In the genomic region with DNA sequence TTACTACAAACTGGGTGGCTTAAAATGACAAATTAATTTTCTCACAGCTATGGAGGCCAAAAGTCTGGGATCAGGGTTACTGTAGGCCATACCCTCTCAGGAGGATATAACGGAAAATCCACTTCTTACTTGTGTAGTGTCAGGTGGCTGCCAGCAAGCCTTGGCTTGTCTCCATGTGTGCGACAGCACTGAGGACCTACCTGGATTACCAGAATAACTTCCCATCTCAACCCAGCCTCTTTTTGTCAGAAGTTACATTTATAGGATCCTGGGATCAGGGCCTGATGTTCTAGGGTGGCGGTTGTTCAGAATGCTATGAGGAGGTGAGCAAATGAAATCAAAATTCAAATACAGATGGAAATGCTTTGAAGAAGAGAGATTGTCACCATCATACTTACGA, we compare ENCODE assay signal across 16 mouse cellular contexts.
"Had no signal": no experiment of that assay in that cellular context is flagged by ENCODE, and none has a peak within 500 bp of the region (broad histone marks: within the 10 kb centered on the region; RNA-seq: fewer than 3 reads in every experiment).

No protein-coding gene starts in this region.

- H3K4me2 ChIP-seq: neural tube, embryonic 13.5 days; neural tube, embryonic 15.5 days; stomach, embryonic 15.5 days had no signal

- H3K36me3 ChIP-seq: neural tube, embryonic 13.5 days; neural tube, embryonic 15.5 days; stomach, embryonic 15.5 days had no signal

- H3K4me1 ChIP-seq: neural tube, embryonic 13.5 days; stomach, embryonic 15.5 days had no signal

- H3K27me3 ChIP-seq: neural tube, embryonic 13.5 days; neural tube, embryonic 15.5 days; stomach, embryonic 15.5 days had no signal

- H3K27ac ChIP-seq: neural tube, embryonic 13.5 days; neural tube, embryonic 15.5 days; stomach, embryonic 15.5 days; stomach, postnatal 0 days had no signal

- H3K9ac ChIP-seq: neural tube, embryonic 13.5 days; neural tube, embryonic 15.5 days; stomach, embryonic 15.5 days had no signal

- H3K4me3 ChIP-seq: neural tube, embryonic 13.5 days; neural tube, embryonic 15.5 days; stomach, embryonic 15.5 days had no signal

- H3K9me3 ChIP-seq: neural tube, embryonic 13.5 days; neural tube, embryonic 15.5 days; stomach, embryonic 15.5 days had no signal

- DNase-seq: retina, postnatal 1 day; right cerebral cortex, adult 18-20 months; right cerebral cortex, postnatal 14 days; right cerebral cortex, postnatal 25 days; right cerebral cortex, postnatal 4 days; spleen, adult 18-20 months; thymus, adult 18-20 months; thymus, adult 2 months; thymus, postnatal 14 days; thymus, postnatal 25 days; thymus, postnatal 36 days; thymus, postnatal 4 days had no signal
